Mouse (Mus musculus): ENCODE results near the gene Adprhl1.

DNA sequence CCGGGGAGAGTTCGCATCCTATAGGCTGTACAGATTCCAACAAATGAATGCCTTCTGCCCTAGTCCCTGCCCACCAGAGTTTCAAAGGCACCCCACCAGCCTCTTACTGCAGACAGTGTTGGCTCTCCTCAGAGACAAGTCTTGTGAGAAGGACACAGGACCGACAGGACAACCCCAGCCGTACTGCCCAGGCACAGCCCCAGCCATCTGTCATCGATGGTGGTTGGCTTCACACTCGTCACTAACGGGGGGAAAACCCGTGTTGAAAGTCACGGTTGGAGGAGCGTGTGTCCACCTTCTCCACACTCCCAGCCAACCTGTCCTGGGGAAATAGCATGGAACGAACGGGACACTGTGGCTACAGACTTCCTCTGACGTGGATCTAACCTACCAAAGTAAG, 19.2 kb downstream of the Adprhl1 start:
- TF ChIP-seq CTCF (IDR thresholded peaks at IDR 0.05; ENCODE audit: low read depth) (no peak), EP300 (IDR thresholded peaks at IDR 0.05; ENCODE audit: low read depth) (no peak)

Measured in liver, embryonic 14.5 days (tissue).